Comparison of ENCODE assay signal across 8 mouse cellular contexts in the genomic region with DNA sequence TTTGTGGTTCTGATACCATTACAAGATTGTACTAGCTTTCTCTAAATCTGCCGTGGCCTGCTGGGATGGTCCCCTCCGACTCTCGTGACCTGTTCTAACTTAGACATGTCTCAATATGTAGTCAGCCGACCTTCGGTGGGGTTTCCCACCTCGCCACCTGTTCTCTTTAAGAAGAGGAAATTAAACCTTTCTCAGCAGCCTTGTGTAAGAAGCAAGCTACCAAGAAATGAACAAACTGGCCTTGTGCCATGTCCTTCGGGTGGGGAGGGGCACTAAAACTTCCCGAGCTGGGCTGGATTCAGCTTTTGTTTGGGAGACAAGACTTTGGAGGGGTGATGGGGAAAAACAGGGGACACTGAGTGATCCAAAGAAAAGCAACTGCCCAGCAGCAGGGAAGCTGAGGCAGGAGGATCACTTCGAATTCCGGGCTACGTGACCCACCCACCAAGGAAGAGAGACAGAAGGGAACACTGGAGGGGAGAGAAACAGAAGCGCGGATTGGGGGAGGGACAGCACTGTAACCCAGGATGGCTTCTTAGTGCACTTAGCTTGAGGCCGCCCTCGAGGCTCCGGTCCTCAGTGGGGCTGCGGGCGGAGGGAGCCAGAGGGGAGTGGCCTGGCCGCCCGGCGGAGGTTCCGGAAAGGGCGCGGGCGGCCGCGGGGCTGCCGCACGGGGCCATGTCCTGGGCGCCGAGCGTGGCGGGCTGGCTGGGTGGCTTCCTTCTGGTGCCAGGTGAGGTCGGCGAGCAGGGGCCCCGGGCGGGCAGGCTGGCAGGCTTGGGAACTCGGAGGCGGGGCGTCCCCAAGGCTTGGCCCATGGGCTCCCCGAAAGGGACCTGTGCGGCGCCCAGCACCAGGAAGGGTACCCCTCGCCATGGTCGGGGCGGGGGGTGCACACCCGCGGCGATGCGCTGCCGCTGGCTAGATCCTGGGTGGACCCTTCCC. TPM values are rescaled to one million over a fixed set of nuclear protein-coding genes. Genes with fewer than 3 reads are reported as not detected.
A peak's percentile ranks its signal among the peaks of the same experiment; 100 is the strongest.
DNase-seq lines count a peak whose midpoint lies in the region; ATAC-seq lines count a peak whose summit lies in the region.

Il10rb (plus strand) TSS at position 525 of the 945 bp plus-strand sequence.

- H3K4me2 ChIP-seq in hindbrain, embryonic 14.5 days (replicated peaks): peak within 1 kb of the TSS; percentile 85

- H3K27me3 ChIP-seq in hindbrain, embryonic 14.5 days (ENCODE audit: control insufficient read depth, insufficient read depth, low read length): peaks cover 6% of the 10 kb centered on the region
- H3K27me3 ChIP-seq in megakaryocyte, embryonic 14.5 days (replicated peaks): no peaks in the 10 kb centered on the region

- no peaks in the 10 kb centered on the region for H3K9me3 ChIP-seq in hindbrain, embryonic 14.5 days (ENCODE audit: control insufficient read depth, low read length)
- H3K9me3 ChIP-seq in megakaryocyte, embryonic 14.5 days: no peaks in the 10 kb centered on the region

- peak within 1 kb of the TSS; percentile 52 for H3K4me3 ChIP-seq in hindbrain, embryonic 14.5 days (replicated peaks; ENCODE audit: low read length)
- peak within 1 kb of the TSS; percentile 95 for H3K4me3 ChIP-seq in megakaryocyte, embryonic 14.5 days (replicated peaks)

- peaks cover 3% of the 10 kb centered on the region for H3K36me3 ChIP-seq in hindbrain, embryonic 14.5 days (replicated peaks; ENCODE audit: control insufficient read depth, insufficient read depth)
- H3K36me3 ChIP-seq in megakaryocyte, embryonic 14.5 days (replicated peaks; ENCODE audit: low read length): peaks cover 69% of the 10 kb centered on the region

- peak; percentile 77 for DNase-seq in T-cell, adult 2 months (ENCODE audit: low spot score)
- DNase-seq in cerebellum, postnatal 25 days: peak; percentile 52 to 62
- DNase-seq in gastrocnemius, adult 18-20 months (ENCODE audit: low spot score): peak; percentile 62
- DNase-seq in hindbrain, embryonic 14.5 days (ENCODE audit: low spot score): peak; percentile 31
- peak in 1 of 2 experiments; percentile 23 for DNase-seq in left cerebral cortex, adult 8-10 months (ENCODE audit: low spot score in 2 of 2)
- DNase-seq in right cerebral cortex, postnatal 10 days (ENCODE audit: low spot score in 2 of 2): peak; percentile 53 to 68
- DNase-seq in urinary bladder, postnatal 14 days (ENCODE audit: low spot score): peak; percentile 77

- WGBS in hindbrain, embryonic 14.5 days: 6% methylated on average over 51 of the region's 51 CpGs

- no peak within 1 kb of the TSS; the same call in none of the 2 replicates for H3K27ac ChIP-seq in hindbrain, embryonic 14.5 days

- peak within 1 kb of the TSS; percentile 68 for H3K9ac ChIP-seq in hindbrain, embryonic 14.5 days

- 0 out of 2 replicates have a peak, but pooled peaks cover 4% of the 10 kb centered on the region for H3K4me1 ChIP-seq in hindbrain, embryonic 14.5 days (replicated peaks; ENCODE audit: control insufficient read depth, insufficient read depth, low read length)
- H3K4me1 ChIP-seq in megakaryocyte, embryonic 14.5 days: peaks cover 37% of the 10 kb centered on the region

- ATAC-seq in hindbrain, embryonic 14.5 days (ENCODE audit: low FRiP score): peak; percentile 64; the same call in 1 of the 2 replicates

RNA-seq across cellular contexts. Expression of gene Il10rb, which starts in this region (rescaled TPM):
- 1 to 10 TPM; 4.2 to 6.6 TPM for total RNA-seq in gastrocnemius, adult 18-20 months (2021)
- polyA plus RNA-seq in hindbrain, embryonic 14.5 days (2014; fragmentation: Nextera tagmentation; extraction: Ambion mirVana): 13.0 and 13.4 TPM in 2 replicates
- total RNA-seq in left cerebral cortex, adult 8-10 months (2022): 10 to 100 TPM; 10.9 to 14.4 (median 11.8) TPM
- 2.0 and 13.1 TPM in 2 replicates for polyA plus RNA-seq in megakaryocyte, embryonic 14.5 days (2012; ENCODE audit: insufficient read depth, low replicate concordance)
